Mouse (Mus musculus) lung, postnatal 0 days (tissue): ENCODE data around the gene Uba2.

Experiments
- CTCF ChIP-seq: IDR thresholded peaks from 2 replicates; pipeline ENCODE4 v1.5.1; 2016; ENCODE audit warnings: antibody characterized with exemption, mild to moderate bottlenecking
- EP300 ChIP-seq: IDR thresholded peaks from 2 replicates; pipeline ENCODE4 v1.6.1; 2016; ENCODE audit warnings: antibody characterized with exemption, mild to moderate bottlenecking, control low read depth

DNA sequence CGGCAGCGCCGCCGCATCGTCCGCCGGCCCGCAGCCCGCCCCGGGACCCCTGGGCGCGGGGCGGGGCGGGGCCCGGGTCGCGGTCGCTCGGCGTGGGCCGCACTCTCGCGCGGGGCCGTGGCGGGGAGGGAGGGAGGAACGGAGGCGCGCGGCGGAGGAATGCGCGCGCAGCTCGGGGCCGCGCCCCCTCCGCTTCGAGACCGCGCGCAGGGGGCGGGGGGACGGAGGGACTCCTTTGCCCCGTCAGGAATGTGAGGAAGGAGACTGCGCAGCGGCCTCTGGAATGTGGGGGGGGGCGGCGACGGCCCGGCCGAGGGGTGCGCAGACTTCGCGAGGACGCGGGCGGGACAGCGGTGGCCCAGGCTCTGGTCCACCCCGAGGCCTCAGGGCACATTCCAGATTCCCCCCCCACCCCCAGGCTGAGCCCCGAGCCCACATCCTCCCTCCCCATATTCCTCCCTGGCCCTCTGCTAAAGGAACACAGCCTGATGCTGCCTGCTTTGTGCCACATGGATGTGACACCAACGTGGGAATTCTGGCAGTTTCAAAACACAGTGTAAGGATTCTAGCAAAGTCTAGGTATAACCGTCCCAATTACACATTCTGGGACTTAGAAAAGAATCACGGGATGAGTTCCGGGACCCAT lies 36.2 kb downstream of the Uba2 start, which contains the start of gene Wtip:
- TF ChIP-seq CTCF: no peak
- TF ChIP-seq EP300: no peak
